Mouse (Mus musculus) layer of hippocampus, postnatal 36 days (tissue): ENCODE measurements around the gene Arhgap29. TPM values are rescaled to one million over a fixed set of nuclear protein-coding genes. Genes with fewer than 3 reads are reported as not detected.
A peak's percentile ranks its signal among the peaks of the same experiment; 100 is the strongest.

Experiments
- DNase-seq, 2 experiments: peaks; one replicate each; pipeline ENCODE4 v3.0.0; 2022
- total RNA-seq, 2 experiments: library from RNA; stranded (reverse); gene quantifications; 2 replicates each; pipeline ENCODE4 v1.2.3; 2021

Arhgap29 gene
- total RNA-seq, 2 experiments from 2014 or later = 15.7 to 17.6 TPM

DNA sequence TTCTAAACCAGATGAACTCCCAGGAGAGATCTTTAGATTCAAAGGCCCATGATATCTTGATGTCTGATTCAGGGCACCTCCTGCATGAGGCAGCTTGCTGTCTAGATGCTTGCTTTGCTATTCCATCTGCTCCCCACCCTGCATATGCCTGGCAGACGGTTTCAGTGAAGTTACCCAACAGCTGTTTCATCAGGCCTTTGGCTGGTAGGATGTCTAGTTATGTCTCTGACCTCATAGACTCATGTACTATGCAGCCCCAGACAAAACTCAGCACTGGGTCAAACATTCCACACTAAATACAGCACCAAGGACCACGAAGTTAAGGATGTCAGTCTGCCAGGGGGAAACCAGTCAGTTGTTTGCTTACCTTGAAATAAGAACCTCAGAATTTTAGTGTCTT lies 6.4 kb upstream of the Arhgap29 start:
- peak in 1 of 2 experiments; percentile 13 for DNase-seq

- DNase-seq = no peak
Observed at GRCm38 (mm10) chr3:121946765-121947164, 5.6 kb upstream of the Arhgap29 start.

DNA sequence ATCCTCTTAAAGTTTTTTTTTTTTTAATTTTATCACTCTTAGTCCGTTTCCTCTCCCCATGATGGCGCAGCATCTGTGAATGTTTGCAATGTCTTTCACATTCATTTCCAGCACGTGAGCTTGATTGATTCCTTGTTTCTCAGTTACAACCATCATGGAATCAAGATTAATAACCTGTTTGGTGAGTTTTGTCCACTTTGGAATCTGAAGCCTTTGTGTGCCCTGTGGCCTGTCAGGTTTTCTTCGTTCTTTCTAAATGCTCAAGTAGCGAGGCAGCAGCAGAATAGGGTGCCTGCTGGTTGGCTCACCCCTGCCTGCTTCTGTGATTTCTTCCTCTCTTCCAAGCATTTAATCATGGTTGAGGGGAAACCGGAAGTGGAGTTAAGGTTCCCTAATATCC lies 2.2 kb upstream of the Arhgap29 start:
- no peak for DNase-seq

DNA sequence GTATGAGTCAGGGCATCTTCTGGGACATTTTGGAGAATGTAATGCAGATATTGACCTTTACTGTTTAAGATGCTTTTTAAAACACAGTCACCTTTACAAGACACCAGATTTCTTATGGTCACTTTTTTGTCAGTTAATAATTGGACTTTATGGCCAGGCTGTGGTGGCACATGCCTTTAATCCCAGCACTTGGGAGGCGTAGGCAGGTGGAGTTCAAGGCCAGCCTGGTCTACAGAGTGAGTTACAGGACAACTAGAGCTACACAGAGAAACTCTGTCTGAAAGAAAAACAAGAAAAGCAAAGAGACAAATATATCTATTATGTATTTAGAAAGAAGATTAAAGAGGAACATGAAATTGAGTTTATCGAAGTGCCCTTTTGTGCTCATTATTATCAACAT lies 1.2 kb upstream of the Arhgap29 start:
- no peak for DNase-seq

DNA sequence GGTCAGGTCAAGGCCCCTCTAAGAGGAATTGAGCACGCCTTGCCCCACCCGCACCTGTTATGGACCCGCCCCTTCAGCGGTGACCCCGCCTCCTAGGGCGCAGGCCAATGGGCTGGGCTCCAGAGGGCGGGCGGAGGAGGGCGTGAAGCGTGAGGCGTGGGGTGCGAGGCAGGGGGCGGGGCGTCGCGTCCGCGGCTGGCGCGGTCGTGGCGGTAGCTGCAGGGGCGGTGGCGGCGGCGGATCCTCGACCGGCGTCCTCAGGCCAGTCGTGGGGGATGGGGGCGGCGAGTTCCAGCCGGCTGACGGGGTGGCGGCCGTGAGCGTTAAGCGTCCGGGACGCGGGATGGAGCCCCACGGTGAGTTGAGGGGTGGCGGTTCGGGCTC lies 700 bp downstream of the Arhgap29 start:
- DNase-seq = peak; percentile 69 to 70

GRCm38 (mm10) chr3:121953433-121954161 lies 1.3 kb downstream of the Arhgap29 start:
- DNase-seq = no peak

DNA sequence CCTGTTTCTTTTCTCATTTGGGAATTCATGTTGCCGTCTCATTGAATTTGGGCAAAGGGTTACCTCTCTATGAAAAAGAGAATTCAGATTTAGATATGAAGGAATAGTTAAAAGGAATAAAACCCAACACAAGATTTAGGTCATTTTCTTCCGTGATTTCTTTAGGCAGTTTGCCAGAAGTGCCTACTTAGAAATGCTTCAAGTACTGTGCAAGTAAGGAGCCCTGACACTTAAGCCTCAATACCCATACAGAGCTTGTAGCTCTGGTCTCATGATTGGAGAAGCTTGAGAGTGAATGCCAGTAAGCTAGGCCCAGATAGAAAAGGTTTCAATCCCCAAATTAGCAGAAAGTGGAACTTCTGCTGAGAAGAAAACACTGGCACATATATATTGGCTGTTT lies 2.1 kb downstream of the Arhgap29 start:
- DNase-seq = no peak

DNA sequence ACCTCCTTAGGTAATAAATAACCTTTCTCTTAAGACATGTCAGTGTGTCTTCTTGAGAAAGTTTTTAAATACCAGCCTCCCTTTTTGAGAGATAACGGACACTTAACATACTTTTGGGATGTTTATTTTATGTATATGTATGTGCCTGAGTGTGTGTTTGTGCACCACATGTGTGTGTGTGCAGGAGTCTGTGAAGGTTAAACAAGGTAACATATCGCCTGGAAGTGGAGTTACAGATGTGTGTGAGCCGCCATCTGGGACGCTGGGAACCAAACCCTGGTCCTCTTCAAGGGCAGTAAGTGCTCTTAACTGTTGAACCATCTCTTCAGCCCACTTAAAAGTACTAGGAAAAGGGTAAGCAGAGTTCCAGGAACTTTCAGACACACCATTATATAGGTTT lies 3.2 kb downstream of the Arhgap29 start:
- DNase-seq = no peak

GRCm38 (mm10) chr3:121956789-121957188 lies 4.4 kb downstream of the Arhgap29 start:
- no peak for DNase-seq

DNA sequence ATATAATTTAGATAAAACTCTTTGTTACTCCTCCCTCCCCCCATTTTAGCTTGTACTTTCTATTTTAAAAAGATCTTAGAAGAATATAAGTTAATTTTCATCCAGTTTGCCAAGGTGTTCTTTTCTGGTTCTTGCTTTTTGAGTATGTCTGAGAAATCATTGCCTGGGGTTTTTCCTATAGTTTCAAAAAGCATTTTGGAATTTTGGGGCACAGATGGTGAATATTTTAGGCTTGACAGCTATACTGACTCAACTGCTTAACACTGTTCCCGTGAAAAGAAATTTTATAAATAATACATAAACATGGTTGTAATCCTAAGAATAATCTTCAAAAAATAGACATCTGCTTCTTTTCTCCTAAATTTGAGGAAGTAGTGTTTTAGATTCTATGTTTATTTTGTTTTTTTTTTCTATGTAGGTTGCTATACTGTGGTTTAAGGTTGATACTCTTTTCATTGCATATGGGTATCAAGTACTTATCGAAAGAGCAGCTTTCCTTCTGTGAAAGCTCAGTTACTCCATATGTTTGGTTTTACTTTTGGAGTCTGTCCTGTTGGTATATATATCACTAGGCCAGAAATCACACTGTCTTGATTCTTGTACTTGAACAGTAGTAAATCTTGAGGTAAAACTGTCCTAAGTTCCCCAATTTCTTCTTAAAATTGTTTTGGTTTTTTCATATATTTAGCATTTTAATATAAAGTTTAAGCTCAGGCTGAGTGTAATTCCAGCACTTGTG lies 5.4 kb downstream of the Arhgap29 start:
- DNase-seq = no peak

GRCm38 (mm10) chr3:121964173-121964572 lies 11.8 kb downstream of the Arhgap29 start:
- no peak for DNase-seq

- peak; percentile 60 to 72 for DNase-seq
Observed at GRCm38 (mm10) chr3:121967681-121968476, 15.5 kb downstream of the Arhgap29 start.

GRCm38 (mm10) chr3:121968621-121969020 lies 16.3 kb downstream of the Arhgap29 start:
- DNase-seq = no peak

GRCm38 (mm10) chr3:121969451-121969850 lies 17.1 kb downstream of the Arhgap29 start:
- DNase-seq = no peak

GRCm38 (mm10) chr3:121973761-121974160 lies 21.4 kb downstream of the Arhgap29 start:
- DNase-seq = no peak

DNA sequence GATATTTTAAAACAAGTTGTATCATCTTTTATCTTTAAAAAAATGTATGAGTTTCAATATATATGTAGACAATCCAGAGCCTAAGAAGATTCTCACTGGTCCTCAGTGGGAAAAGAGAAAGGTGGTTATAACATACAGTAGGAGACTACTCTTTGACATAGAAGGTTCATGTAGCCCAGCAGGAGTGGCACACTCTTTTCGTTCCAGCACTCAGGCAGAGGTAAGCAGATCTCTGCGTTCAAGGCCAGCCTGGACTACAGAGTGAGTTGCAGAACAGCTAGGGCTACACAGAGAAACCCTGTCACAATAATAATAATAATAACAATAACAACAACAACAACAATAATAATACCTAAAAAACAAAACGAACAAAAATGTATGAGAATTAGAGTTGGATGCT lies 23.0 kb downstream of the Arhgap29 start:
- no peak for DNase-seq

- no peak for DNase-seq
Observed at GRCm38 (mm10) chr3:121981306-121981705, 29.0 kb downstream of the Arhgap29 start.

- DNase-seq = no peak
Observed at GRCm38 (mm10) chr3:121982450-121982849, 30.1 kb downstream of the Arhgap29 start.

GRCm38 (mm10) chr3:121995125-121995524 lies 42.8 kb downstream of the Arhgap29 start:
- no peak for DNase-seq

DNA sequence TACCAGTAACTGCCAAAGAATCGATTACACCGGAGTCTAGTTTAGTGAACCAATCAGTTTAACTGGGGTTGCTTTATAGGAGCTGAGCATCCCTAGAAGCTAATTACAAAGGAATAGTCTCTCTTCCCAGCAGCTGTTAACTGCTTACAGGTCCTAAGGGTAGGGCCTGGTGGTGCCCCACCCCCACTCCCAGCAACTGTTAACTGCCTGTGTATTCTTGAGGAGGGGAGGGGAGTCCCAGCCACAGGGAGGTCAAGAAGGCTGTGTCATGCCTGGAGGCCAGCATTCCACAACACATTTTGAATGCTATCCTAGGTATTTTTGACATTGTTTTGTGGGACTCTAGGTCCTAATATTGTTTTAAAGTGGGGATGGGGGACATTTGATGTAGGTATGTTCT lies 47.6 kb downstream of the Arhgap29 start:
- DNase-seq = no peak

DNA sequence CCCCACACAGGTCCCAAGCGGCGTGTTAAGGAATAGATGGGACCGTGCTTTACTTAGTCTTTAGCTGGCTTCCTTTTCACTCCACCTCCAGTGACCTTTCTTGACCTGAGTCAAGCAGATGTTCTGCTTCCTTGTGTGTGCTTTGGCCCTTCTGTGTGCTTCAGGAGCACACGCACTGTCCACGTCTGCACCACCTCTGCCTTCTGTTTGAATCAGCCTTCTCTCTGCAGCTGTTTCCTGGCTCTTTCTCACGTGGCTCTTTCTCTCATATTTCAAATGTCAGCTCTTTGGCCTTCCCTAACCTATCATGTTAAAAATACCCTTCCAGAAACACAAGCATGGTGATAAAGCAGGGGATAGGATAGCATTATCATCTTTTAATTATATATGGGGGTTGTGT lies 49.2 kb downstream of the Arhgap29 start:
- no peak for DNase-seq

DNA sequence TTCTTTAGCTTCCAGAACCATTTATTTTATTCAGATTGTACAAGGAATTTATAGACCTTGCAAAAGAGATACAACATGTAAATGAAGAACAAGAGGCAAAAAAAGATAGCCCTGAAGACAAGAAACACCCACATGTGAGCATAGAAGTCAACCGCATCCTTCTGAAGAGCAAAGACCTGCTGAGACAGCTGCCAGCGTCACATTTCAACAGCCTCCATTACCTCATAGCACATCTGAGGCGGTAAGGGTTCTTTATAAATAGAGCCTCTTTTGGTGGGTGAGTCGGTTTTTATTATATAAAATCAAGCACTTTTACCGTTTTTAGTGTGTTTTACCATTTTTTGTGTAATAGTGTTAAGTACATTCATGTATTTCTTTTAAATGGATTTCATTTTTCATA lies 57.5 kb downstream of the Arhgap29 start:
- no peak for DNase-seq

DNA sequence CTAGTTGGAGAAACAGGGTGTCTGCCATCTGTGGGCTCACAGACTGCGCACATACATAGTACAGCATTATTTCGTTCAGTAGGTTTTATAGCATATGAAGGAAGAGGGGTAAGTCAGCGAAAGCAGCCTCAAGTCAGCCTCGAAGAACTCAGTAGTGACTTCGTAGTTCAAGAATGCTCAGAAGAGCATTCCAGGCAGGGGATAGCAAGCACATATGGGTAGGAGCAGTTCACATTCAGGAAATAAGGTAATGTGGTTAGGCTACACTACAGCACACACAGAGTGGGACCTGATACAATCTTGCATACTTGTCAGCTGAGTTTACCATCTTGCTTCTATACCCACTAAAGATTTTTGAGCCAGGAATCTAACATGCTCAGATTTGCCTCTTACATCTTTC lies 58.0 kb downstream of the Arhgap29 start:
- DNase-seq = no peak
